Mouse (Mus musculus) lung, postnatal 36 days (tissue): Measurements from ENCODE around the gene Setd1a.
A peak's percentile ranks its signal among the peaks of the same experiment; 100 is the strongest.
"Not testable (repeated sequence)": the region's sequence is repeated elsewhere in the genome, so short reads cannot be mapped to it uniquely, and the experiment has no call there.

ENCODE experiments used
- DNase-seq: peaks from one replicate; pipeline ENCODE4 v3.0.0; 2022; ENCODE audit warnings: mixed read lengths

The Setd1a gene

DNA sequence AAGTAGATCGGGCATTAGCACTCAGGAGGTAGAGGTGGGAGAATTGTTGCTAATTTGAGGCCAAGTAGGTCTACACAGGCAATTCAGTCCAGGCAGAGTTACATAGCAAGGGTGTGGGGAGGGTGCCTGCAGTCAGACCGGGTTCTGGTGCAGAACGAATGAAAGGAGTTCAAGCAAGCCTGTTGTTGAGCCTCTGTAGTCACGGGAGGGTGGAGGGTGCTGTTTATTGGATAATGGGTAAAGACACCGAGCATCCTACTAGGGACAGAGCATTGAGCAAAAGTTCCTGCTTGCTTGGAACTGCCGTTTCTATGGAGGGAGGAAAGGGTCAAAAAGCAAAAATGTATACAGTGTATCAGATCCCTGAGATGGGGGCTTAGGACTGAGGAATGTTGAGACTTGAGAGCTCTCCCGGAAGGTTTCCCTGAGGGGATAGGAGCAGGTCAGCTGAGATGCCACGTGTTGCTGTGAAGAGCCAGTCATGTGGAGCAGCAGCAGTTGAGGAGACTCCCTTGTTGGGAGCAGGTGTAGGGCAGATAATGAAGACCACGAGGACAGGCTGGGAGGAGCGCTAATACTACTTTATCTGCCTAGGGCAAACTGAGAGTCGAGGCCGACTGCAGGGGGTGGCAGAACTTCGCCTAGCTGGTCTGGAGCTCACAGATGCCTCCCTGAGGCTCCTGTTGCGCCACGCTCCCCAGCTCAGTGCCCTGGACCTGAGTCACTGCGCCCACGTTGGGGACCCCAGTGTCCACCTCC, 9.4 kb upstream of the Setd1a start:
- no peak for DNase-seq

- no peak for DNase-seq
These were observed 8.7 kb upstream of the Setd1a start for GRCm38 (mm10) chr7:127767671-127768345.

DNA sequence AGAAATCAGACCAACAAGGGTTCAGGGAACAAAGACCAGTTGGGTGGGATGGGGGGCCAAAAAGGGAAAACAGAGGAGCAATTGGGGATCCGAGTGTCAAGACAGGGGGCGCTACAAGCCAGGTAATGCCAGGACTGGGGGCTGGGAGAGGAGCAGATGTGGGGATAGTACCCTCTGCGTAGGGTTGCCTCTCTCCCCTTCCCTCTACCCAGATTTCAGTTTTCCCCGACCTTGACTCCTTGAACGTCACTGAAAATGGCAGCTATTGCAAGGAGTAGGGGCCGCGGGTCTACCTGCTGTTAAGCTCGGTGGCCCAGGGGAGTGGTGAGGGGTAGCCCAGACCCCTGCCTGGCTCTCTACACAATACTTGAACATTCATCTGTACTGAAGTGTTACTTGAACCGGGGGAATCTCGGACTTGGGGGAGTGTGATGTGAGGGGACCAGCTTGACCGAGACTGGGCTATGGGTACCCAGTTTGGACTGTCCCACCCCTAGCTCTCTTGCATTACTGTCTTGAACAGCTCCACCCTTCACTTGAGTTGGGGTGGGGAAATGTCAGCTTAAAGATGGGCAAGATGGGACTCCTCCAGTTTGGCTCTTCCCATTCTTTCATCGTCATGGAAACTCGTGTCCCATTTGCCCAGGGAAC, 8.0 kb upstream of the Setd1a start:
- no peak for DNase-seq

DNA sequence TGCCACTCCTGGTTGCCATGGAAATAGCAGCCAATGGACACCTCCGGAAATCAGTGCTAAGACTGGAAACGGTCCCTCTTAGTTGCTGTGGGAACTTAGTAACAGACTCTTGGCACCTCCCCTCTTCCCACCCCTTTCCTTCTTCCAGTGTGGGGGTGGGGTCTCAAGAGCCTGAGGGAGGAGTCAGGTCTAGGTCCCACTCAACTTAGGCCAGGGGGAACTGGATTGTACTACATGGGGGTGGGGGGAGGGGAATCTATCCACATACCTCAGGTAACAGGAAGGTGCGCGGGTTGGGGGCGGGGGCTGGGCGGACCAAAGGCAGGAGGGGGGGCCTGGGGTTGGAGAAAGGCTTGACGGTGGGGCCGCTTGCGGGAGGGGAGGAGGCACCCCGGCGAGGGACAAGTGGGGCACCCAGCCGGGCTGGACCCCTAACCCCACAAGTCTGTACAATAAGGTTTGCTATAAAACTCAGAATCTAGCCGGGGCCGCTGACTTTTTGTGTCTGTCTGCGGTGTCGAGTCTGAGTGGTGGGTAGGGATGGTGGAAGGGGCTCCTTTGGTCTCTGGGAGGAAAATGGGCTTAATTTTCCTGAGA, 7.4 kb upstream of the Setd1a start:
- DNase-seq, result peak; percentile 99

DNA sequence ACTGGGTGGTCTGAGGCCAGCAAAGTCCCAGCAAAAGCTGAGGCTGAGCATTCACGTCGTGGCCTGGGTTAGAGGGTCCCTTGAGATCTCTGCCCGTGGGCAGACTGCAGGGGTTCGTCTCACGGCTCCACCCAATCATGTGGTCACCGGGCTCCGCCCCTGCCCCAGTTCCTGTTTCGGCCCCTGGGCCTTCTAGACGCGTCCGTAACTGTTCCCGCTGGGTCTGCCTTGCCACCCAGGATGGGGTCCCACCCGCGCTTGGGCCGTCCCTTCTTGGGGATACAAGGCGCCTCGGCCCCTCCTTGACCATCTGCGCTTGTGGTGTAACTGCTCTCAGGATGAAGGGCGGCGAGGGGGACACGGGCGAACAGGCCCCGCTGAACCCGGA, 6.8 kb upstream of the Setd1a start, which contains the start of gene Orai3:
Orai3 (plus strand) TSS at position 165 of the 388 bp plus-strand sequence.
- DNase-seq, result peak; percentile 94

- no peak for DNase-seq
These were observed 6.2 kb upstream of the Setd1a start for GRCm38 (mm10) chr7:127770039-127770905.

DNA sequence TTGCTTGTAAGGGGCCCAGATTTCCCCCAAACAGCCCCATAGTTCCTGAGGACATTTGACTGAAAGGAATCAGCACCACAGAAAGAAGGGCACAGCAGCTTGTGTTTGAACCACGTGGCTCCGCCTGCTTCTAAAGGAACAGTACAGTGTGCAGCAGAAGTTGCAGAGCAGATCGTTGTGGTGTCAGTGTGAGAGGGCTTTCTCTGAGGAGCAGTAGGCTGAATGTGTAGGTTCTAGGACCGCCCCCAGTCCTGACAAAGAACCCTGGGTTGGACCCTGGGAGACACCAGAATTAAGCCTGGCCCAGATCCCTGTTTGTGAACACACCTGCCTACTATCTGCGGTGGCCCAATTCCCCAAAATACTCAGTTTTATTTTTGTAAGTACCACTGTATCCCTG, 5.2 kb upstream of the Setd1a start:
- no peak for DNase-seq

- DNase-seq, result no peak
These were observed 4.4 kb upstream of the Setd1a start for GRCm38 (mm10) chr7:127772080-127772479.

DNA sequence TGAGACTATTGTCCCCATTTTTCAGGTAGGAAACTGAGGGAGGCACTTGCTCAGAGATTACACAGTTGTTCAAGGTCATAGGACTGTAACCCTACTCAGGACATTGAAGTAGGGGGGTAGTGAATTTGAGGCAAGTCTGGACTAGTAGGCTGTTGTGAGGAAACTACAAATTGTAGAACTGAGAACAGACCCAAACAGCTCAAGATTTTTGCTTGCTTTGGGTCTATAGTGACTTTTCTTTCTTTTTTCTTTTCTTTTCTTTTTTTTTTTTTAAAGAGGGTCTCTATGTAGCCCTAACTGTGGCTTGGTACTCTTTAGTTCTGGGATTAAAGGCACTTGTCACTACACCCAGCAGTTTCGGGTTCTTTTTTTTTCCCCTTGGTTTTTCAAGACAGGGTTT, 3.9 kb upstream of the Setd1a start:
- DNase-seq, result no peak

DNA sequence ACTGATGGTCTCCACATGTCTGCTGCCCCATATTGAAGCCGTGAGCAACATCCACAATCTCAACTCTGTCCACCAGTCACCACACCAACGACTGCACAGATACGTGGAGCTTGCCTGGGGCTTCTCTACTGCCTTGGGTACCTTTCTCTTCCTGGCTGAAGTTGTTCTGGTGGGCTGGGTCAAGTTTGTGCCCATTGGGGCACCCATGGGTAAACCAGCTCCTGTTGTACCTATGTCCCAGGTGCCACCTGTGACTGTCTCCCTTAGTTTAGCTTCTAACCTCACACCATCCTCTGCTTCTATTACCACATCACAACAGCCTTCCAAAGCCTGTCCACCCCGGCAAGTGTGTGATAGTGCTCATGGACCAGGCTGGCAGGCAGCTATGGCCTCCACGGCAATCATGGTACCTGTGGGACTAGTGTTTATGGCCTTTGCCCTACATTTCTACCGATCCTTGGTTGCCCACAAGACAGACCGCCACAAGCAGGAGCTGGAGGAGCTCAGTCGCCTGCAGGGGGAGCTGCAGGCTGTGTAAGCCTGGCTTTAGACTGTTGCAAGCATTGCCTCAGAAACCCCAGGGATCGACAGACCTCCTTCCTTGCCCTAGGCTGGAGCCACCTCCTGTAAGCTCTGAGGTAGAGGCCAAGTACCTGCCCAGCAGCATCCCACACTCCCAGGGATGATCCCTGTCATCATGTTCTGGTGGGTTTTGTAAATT, 2.6 kb upstream of the Setd1a start:
- peak; percentile 84 for DNase-seq

DNA sequence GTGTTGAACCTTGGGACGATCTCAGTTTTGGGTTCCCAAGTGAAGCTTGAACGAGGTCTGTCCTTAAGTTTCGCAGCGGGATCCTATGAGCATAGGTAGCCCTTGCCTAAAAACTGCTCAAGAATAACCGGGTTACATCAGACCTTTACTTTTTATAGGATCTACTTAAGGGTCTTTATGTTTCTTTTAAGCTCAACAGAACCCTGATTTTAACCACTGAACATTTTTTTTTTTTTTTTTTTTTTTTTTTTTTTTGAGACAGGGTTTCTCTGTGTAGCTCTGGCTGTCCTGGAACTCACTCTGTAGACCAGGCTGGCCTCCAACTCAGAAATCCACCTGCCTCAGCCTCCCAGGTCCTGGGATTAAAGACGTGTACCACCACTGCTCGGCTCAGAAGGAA, 633 bp upstream of the Setd1a start:
- not testable (repeated sequence) for DNase-seq

- peak; percentile 98 for DNase-seq
These were observed 506 bp downstream of the Setd1a start for GRCm38 (mm10) chr7:127776878-127777473.

- peak; percentile 30 for DNase-seq
These were observed 1.2 kb downstream of the Setd1a start for GRCm38 (mm10) chr7:127777474-127778266.

GRCm38 (mm10) chr7:127778350-127778749, 1.9 kb downstream of the Setd1a start:
- no peak for DNase-seq

DNA sequence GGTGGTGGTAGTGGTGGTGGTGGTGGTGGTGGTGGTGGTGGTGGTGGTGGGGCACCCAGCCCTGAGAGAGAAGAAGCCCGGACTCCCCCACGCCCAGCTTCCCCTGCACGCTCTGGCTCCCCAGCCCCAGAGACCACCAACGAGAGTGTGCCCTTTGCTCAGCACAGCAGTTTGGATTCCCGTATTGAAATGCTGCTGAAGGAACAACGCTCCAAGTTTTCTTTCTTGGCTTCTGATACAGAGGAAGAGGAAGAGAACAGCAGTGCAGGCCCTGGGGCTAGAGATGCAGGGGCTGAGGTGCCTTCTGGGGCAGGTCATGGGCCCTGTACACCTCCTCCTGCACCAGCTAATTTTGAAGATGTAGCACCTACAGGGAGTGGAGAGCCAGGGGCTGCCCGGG, 8.8 kb downstream of the Setd1a start, which contains the start of gene Gm49388:
Gm49388 (plus strand) TSS at position 301 of the 400 bp plus-strand sequence.
- DNase-seq, result no peak

DNA sequence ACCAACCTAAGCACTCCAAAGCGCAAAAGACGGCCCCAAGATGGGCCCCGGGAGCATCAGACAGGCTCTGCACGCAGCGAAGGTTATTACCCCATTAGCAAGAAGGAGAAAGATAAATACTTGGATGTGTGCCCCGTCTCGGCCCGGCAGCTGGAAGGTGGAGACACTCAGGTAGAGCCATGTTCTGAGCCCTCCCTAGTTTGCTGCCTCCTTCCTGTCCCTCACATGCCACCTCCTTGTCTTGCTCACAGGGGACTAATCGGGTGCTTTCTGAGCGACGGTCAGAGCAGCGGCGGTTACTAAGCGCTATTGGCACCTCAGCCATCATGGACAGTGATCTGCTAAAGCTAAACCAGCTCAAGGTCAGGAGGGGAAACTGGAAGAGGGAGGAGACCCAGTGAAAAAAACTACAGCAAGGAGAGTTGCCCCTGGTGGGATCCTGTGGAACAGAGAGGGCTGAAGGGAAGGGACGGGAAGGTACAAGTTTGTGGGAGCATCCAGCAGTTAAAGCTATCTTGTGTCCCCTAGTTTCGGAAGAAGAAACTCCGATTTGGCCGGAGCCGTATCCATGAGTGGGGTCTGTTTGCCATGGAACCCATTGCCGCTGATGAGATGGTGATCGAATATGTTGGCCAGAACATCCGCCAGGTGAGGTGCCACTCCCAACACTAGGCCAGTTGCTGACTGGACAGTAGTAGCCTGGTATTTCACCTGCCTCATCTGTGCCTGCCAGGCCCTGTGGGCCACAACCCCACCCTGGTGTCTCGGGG, 20.8 kb downstream of the Setd1a start:
- DNase-seq, result no peak

DNA sequence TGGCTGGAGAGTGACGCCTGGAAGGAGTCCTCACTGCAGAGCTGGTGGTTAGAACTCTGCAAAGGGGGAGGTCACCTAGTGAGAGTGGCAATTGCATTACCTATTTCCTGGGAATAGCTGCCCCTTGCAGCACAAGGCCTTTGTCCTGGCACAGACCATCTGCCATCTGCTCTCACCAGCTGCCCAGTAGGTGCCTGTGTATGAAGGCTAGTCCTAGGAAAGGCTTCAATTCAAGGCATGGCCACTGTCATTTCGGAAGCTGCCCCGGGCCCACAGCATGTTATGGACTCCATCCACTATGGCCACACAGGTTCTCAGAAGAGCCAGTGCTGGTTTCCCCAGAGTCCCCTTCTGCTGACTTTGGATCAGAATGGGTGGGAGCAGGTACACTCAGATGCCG, 22.1 kb downstream of the Setd1a start:
- no peak for DNase-seq

DNA sequence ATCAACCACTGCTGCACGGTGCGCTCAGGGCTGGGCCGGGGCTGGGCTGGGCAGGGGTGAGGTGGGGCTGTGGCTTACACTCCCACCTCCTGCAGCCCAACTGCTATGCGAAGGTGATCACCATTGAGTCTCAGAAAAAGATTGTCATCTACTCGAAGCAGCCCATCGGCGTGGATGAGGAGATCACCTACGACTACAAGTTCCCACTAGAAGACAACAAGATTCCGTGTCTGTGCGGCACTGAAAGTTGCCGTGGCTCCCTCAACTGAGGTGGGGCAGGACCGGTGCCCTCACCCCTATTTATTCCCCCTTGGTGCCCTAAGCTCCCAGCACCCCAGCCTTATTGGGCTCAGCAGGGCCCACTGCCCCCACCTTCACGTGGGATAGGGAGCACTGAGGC, 22.7 kb downstream of the Setd1a start:
- DNase-seq, result no peak

DNA sequence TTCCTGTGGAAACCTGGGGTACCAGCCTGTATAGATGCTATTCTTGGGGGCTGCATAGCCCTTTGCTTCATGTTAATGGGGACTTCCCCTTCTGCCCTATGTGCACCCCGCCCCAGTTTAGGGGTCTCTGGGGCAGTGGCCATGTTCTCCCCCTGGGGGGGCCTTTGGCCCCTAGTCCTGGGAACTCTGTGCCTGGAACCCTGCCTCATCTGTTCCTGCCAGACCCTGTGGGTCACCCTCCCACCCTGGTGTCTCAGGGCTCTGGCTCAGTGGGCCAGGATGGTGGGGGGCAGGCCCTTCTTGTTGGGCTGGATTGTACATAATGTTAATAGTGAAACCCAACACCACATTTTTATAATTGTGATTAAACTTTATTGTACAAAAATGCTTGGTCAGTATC, 23.3 kb downstream of the Setd1a start:
- DNase-seq, result no peak
